Mouse (Mus musculus): ENCODE data around the gene Capn7. TPM values are rescaled to one million over a fixed set of nuclear protein-coding genes. Genes with fewer than 3 reads are reported as not detected.

The Capn7 gene
- total and polyA plus RNA-seq, 3 experiments = 23.2 to 83.7 (median 30.0) TPM

DNA sequence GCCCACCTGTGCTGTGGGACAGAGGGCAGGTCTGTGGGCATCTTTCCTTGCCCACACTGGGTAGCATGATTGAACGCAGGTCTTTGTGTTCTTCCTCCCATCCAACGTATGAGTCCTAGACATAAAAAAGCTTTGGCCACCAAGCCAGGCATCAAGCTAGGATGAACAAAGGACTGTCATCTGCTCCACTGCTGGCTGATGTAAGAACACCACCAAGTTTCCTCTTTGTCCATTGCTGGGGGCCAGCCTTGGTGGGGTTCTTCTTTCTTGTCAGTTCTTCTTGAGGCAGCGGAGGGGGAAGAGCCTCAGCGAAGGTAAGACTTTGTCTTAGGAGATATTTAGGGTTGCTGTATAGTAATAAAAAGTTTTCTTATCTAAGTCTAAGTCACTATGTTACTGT is 5.5 kb upstream of the Capn7 start:
- Histone ChIP-seq H3K79me2 (ENCODE audit: control insufficient read depth, insufficient read depth, low read length, poor library complexity) (no peaks in the 10 kb centered on the region), H3K4me3 (ENCODE audit: control insufficient read depth in 1 of 2, insufficient read depth in 1 of 2, low read depth in 2 of 2, low read length in 2 of 2) (no peak overlapping the region), H3K36me3 (ENCODE audit: control insufficient read depth in 1 of 2, insufficient read depth in 2 of 2, low read length in 2 of 2) (peaks cover 0 to 2% of the 10 kb centered on the region in 2 experiments; a peak in 1 of 4 replicates), H3K9me3 (replicated peaks; ENCODE audit: insufficient read depth, low read length) (no peaks in the 10 kb centered on the region), H3K27ac (ENCODE audit: control insufficient read depth, low read depth, low read length) (no peak overlapping the region), H3K4me1 (ENCODE audit: control insufficient read depth in 1 of 2, insufficient read depth in 2 of 2, low read length in 2 of 2) (peaks cover 0 to 2% of the 10 kb centered on the region in 2 experiments; a peak in 1 of 4 replicates), H3K27me3 (ENCODE audit: control insufficient read depth in 1 of 2, insufficient read depth in 2 of 2, low read length in 2 of 2) (no peaks in the 10 kb centered on the region), H3K9ac (ENCODE audit: control insufficient read depth, low read depth, low read length, poor library complexity, severe bottlenecking) (no peak overlapping the region)
- TF ChIP-seq POLR2AphosphoS2 (IDR thresholded peaks at IDR 0.05; ENCODE audit: low read length) (no peak), CHD1 (IDR thresholded peaks at IDR 0.05; ENCODE audit: low read depth, low read length) (no peak), ETS1 (IDR thresholded peaks at IDR 0.05; ENCODE audit: low read depth, low read length) (no peak), KAT2A (conservative IDR thresholded peaks at IDR 0.05; ENCODE audit: low read depth, low read length) (no peak), POLR2A (IDR thresholded peaks at IDR 0.05; ENCODE audit: control insufficient read depth in 1 of 2, insufficient read depth in 1 of 2, low read depth in 1 of 2, low read length in 2 of 2, poor library complexity in 1 of 2) (no peak), ZNF384 (IDR thresholded peaks at IDR 0.05; ENCODE audit: low read depth, low read length) (no peak), GABPA (IDR thresholded peaks at IDR 0.05; ENCODE audit: low read depth, low read length) (no peak)
- DNase-seq (ENCODE audit: low read depth, low spot score) = no peak

DNA sequence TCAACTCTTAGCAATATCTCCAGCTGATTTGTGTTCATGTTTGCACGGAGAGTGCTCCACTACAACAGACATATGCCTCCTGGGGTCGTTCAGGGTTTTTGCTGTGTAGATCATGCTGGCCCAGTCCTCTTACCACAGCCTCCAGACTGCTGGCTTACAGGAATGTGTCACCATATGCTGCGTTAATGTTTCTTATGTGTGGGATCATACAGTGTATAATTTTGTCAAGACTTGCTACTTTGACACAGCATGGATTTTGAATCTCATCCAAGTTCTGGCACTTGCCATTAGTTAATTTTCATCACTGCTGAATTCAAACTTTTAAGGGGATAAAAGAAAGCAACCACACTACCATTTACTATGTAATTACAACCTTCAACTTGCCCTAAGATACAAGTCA is 673 bp upstream of the Capn7 start:
- peaks cover 3 to 9% of the 10 kb centered on the region in 2 experiments; a peak in 3 of 4 replicates for H3K36me3 ChIP-seq (ENCODE audit: control insufficient read depth in 1 of 2, insufficient read depth in 2 of 2, low read length in 2 of 2)
- no peak overlapping the region for H3K27ac ChIP-seq (ENCODE audit: control insufficient read depth, low read depth, low read length)
- no peak for DNase-seq (ENCODE audit: low read depth, low spot score)
- peak overlapping the region; percentile 56 for H3K9ac ChIP-seq (ENCODE audit: control insufficient read depth, low read depth, low read length, poor library complexity, severe bottlenecking)
- peak overlapping the region; percentile 45 to 72 for H3K4me3 ChIP-seq (ENCODE audit: control insufficient read depth in 1 of 2, insufficient read depth in 1 of 2, low read depth in 2 of 2, low read length in 2 of 2)
- H3K27me3 ChIP-seq (ENCODE audit: control insufficient read depth in 1 of 2, insufficient read depth in 2 of 2, low read length in 2 of 2) = no peaks in the 10 kb centered on the region
- H3K4me1 ChIP-seq (ENCODE audit: control insufficient read depth in 1 of 2, insufficient read depth in 2 of 2, low read length in 2 of 2) = peaks cover 2 to 5% of the 10 kb centered on the region in 2 experiments; a peak in 1 of 4 replicates
- peaks cover 18% of the 10 kb centered on the region for H3K79me2 ChIP-seq (ENCODE audit: control insufficient read depth, insufficient read depth, low read length, poor library complexity)
- no peaks in the 10 kb centered on the region for H3K9me3 ChIP-seq (replicated peaks; ENCODE audit: insufficient read depth, low read length)
- TF ChIP-seq ELF1 (IDR thresholded peaks at IDR 0.05; ENCODE audit: low read depth, low read length) = no peak

DNA sequence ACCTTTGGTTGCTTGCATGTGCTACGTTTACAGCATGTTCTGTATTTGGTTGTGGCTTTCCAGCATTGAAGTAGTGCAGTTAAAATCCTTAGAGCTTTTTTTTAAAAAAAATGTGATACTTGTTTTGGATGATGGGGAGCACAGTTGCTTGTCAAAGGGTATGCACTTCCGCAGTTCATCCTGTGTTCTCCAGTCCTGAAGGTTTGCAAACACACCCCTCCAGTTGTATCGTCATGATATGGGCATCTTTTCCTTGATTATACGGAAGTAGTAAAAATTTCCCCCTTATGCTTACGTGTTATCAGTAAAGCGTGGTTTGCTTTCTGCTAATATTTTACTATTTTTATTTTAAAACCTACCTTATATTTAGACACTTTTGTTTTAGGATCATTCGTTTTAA is 968 bp downstream of the Capn7 start:
- Histone ChIP-seq H3K79me2 (ENCODE audit: control insufficient read depth, insufficient read depth, low read length, poor library complexity) (peaks cover 18% of the 10 kb centered on the region), H3K27me3 (ENCODE audit: control insufficient read depth in 1 of 2, insufficient read depth in 2 of 2, low read length in 2 of 2) (no peaks in the 10 kb centered on the region), H3K4me3 (ENCODE audit: control insufficient read depth in 1 of 2, insufficient read depth in 1 of 2, low read depth in 2 of 2, low read length in 2 of 2) (peak overlapping the region; percentile 74 to 88), H3K4me1 (ENCODE audit: control insufficient read depth in 1 of 2, insufficient read depth in 2 of 2, low read length in 2 of 2) (peaks cover 2 to 5% of the 10 kb centered on the region in 2 experiments; a peak in 1 of 4 replicates), H3K36me3 (ENCODE audit: control insufficient read depth in 1 of 2, insufficient read depth in 2 of 2, low read length in 2 of 2) (peaks cover 9 to 13% of the 10 kb centered on the region in 2 experiments; a peak in 3 of 4 replicates), H3K9me3 (replicated peaks; ENCODE audit: insufficient read depth, low read length) (no peaks in the 10 kb centered on the region), H3K27ac (ENCODE audit: control insufficient read depth, low read depth, low read length) (peak overlapping the region; percentile 55), H3K9ac (ENCODE audit: control insufficient read depth, low read depth, low read length, poor library complexity, severe bottlenecking) (peak overlapping the region; percentile 84)
- DNase-seq (ENCODE audit: low read depth, low spot score) = peak; percentile 88
- TF ChIP-seq E2F4 (IDR thresholded peaks at IDR 0.05; ENCODE audit: borderline replicate concordance, low read depth, low read length) (0 out of 2 replicates have a peak, but pooled peaks have one; percentile 29), EP300 (IDR thresholded peaks at IDR 0.05; ENCODE audit: low read depth in 1 of 2, low read length in 2 of 2) (peak; percentile 45 to 47; a peak in 3 of 4 replicates), MYB (IDR thresholded peaks at IDR 0.05; ENCODE audit: low read depth, low read length) (no peak), POLR2AphosphoS5 (IDR thresholded peaks at IDR 0.05; ENCODE audit: borderline replicate concordance, low read depth, low read length) (no peak), TBP (IDR thresholded peaks at IDR 0.05; ENCODE audit: low read depth, low read length) (no peak), MEF2A (IDR thresholded peaks at IDR 0.05; ENCODE audit: extremely low read depth, insufficient replicate concordance, low read depth, low read length, poor library complexity, severe bottlenecking) (0 out of 2 replicates have a peak, but pooled peaks have one; percentile 31), SMC3 (IDR thresholded peaks at IDR 0.05; ENCODE audit: low read depth, low read length) (no peak), CTCF (IDR thresholded peaks at IDR 0.05 in 2 of 3, conservative IDR thresholded peaks at IDR 0.05 in 1 of 3; ENCODE audit: control insufficient read depth in 1 of 3, insufficient read depth in 1 of 3, low read depth in 2 of 3, low read length in 3 of 3, poor library complexity in 1 of 3, severe bottlenecking in 1 of 3) (no peak), TAL1 (IDR thresholded peaks at IDR 0.05; ENCODE audit: low read length) (no peak), ZMIZ1 (IDR thresholded peaks at IDR 0.05; ENCODE audit: low read depth, low read length) (no peak), UBTF (IDR thresholded peaks at IDR 0.05; ENCODE audit: borderline replicate concordance, insufficient read depth, low read depth, low read length) (no peak), CHD2 (IDR thresholded peaks at IDR 0.05; ENCODE audit: low read length) (no peak), ZC3H11A (IDR thresholded peaks at IDR 0.05; ENCODE audit: low read depth, low read length) (peak; percentile 17; the same call in 1 of the 2 replicates), MYC (IDR thresholded peaks at IDR 0.05; ENCODE audit: low read depth, low read length) (peak; percentile 88), TCF12 (IDR thresholded peaks at IDR 0.05; ENCODE audit: low read depth, low read length) (peak; percentile 34), JUND (IDR thresholded peaks at IDR 0.05; ENCODE audit: low read depth, low read length) (no peak), MXI1 (IDR thresholded peaks at IDR 0.05; ENCODE audit: low read depth, low read length) (peak; percentile 92), MAFK (IDR thresholded peaks at IDR 0.05; ENCODE audit: borderline replicate concordance, low read depth, low read length) (peak; percentile 7; the same call in 1 of the 2 replicates)

Measured in MEL (cell line).